In the genomic region with DNA sequence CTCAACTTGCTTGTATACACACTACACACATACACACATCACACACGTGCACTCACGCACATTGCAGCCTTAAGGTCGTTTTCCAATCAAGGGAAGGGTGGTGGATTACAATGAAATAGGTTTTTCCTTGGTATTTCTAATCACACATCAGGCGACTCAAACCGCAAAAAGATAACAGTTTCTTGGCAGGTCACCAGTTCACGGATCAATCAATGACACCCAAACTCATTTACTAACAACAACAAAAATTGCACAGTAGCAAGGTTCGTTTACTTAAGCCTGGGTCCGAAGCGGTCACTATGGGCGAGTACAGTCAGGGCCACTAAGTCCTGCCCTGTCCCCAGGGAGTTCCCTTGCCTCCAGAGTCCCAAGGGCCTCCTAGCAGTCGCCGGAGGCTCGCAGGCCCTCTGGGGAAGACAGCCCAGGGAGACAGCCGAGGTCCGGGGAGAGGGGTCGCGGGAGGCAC, we compare ENCODE assay signal across 8 mouse cellular contexts. TPM values are rescaled to one million over a fixed set of nuclear protein-coding genes. Genes with fewer than 3 reads are reported as not detected.
DNase-seq lines count a peak whose midpoint lies in the region; ATAC-seq and TF ChIP-seq lines count a peak whose summit lies in the region.

No protein-coding gene starts in this region.

- no peaks in the 10 kb centered on the region for H3K9me3 ChIP-seq in heart, embryonic 10.5 days
- H3K9me3 ChIP-seq in E14TG2a.4 (ENCODE audit: low read length): no peaks in the 10 kb centered on the region
- H3K9me3 ChIP-seq in forebrain, embryonic 15.5 days: no peaks in the 10 kb centered on the region

- peak overlapping the region; percentile 76 for H3K4me2 ChIP-seq in forebrain, embryonic 15.5 days (replicated peaks)

- peak overlapping the region; percentile 73 for H3K9ac ChIP-seq in forebrain, embryonic 15.5 days (replicated peaks)

- peak overlapping the region; percentile 96 for H3K27ac ChIP-seq in heart, embryonic 10.5 days
- H3K27ac ChIP-seq in forebrain, embryonic 15.5 days (replicated peaks): 0 out of 2 replicates have a peak overlapping the region, but pooled peaks have one; percentile 35
- H3K27ac ChIP-seq in macrophage: peak overlapping the region; percentile 70

- peaks cover 34% of the 10 kb centered on the region for H3K4me1 ChIP-seq in heart, embryonic 10.5 days
- H3K4me1 ChIP-seq in E14TG2a.4 (replicated peaks; ENCODE audit: low read depth, low read length): peaks cover 70% of the 10 kb centered on the region
- H3K4me1 ChIP-seq in forebrain, embryonic 15.5 days: peaks cover 17% of the 10 kb centered on the region

- peak overlapping the region; percentile 75 for H3K4me3 ChIP-seq in heart, embryonic 10.5 days
- H3K4me3 ChIP-seq in E14TG2a.4 (replicated peaks; ENCODE audit: low read length) (peak overlapping the region; percentile 94), macrophage (ENCODE audit: inconsistent target) (peak overlapping the region; percentile 34)
- H3K4me3 ChIP-seq in forebrain, embryonic 15.5 days: peak overlapping the region; percentile 93

- WGBS in heart, embryonic 10.5 days: 2% methylated on average over 17 of the region's 17 CpGs
- 2% methylated on average over 17 of the region's 17 CpGs for WGBS in forebrain, embryonic 15.5 days
- 10% methylated on average over 17 of the region's 17 CpGs for WGBS in macrophage (ENCODE audit: missing documents)

- ATAC-seq in forebrain, embryonic 15.5 days (replicated peaks): peak; percentile 84

- peak; percentile 54 for DNase-seq in heart, embryonic 10.5 days (ENCODE audit: low spot score)
- DNase-seq in heart, adult 9 months (ENCODE audit: low spot score in 2 of 2): no peak
- DNase-seq in urinary bladder, adult 18-20 months (ENCODE audit: low spot score in 2 of 2): no peak
- no peak for DNase-seq in adipocyte (ENCODE audit: low spot score)
- no peak for DNase-seq in spleen, adult 18-20 months

- peaks cover 54% of the 10 kb centered on the region for H3K79me2 ChIP-seq in macrophage (ENCODE audit: inconsistent target)

- TF ChIP-seq CTCF in E14TG2a.4 (conservative IDR thresholded peaks at IDR 0.05; ENCODE audit: low read length): no peak

- H3K27me3 ChIP-seq in heart, embryonic 10.5 days (ENCODE audit: insufficient read depth, poor library complexity, severe bottlenecking): no peaks in the 10 kb centered on the region
- H3K27me3 ChIP-seq in E14TG2a.4 (ENCODE audit: insufficient read depth, low read length): no peaks in the 10 kb centered on the region
- no peaks in the 10 kb centered on the region for H3K27me3 ChIP-seq in forebrain, embryonic 15.5 days

- H3K36me3 ChIP-seq in heart, embryonic 10.5 days: no peaks in the 10 kb centered on the region
- H3K36me3 ChIP-seq in E14TG2a.4 (ENCODE audit: insufficient read depth, low read length) (peaks cover 17% of the 10 kb centered on the region), macrophage (ENCODE audit: inconsistent target) (no peaks in the 10 kb centered on the region)
- no peaks in the 10 kb centered on the region for H3K36me3 ChIP-seq in forebrain, embryonic 15.5 days

RNA-seq across cellular contexts. Expression of gene Il6st, which starts 0.5 kb away (rescaled TPM):
- polyA plus RNA-seq in heart, embryonic 10.5 days (2016; fragmentation: Nextera tagmentation; extraction: Ambion mirVana): 32.3 and 55.6 TPM in 2 replicates
- polyA plus RNA-seq in forebrain, embryonic 15.5 days (2015; fragmentation: Nextera tagmentation; extraction: Ambion mirVana): 11.3 and 15.1 TPM in 2 replicates
- 100 to 1,000 TPM in 14 of 26 experiments, 10 to 100 TPM in 12; 29.1 to 243 (median 108) TPM for total RNA-seq in macrophage (2018; cell fraction: chromatin; rRNA removed)
- 100 to 1,000 TPM in 6 of 26 experiments, 10 to 100 TPM in 20; 31.2 to 143 (median 63.6) TPM for total RNA-seq in macrophage (2018; cell fraction: cytosol; rRNA removed)
- total RNA-seq in macrophage (2018; cell fraction: nucleus; rRNA removed): 100 to 1,000 TPM in 17 of 26 experiments, 10 to 100 TPM in 9; 64.8 to 221 (median 131) TPM
- 46.9 to 79.6 TPM (median 56.2 TPM) in 3 replicates for polyA plus RNA-seq in macrophage (2018)

Comparison
In these comparisons a context has a peak if more than half of its experiments do, and no peak if none do; other contexts are left out.
1. H3K27ac ChIP-seq: peak in every context shown above with its lines; median percentile 96 in heart, embryonic 10.5 days; 70 in macrophage; 35 in forebrain, embryonic 15.5 days.
2. H3K4me3 ChIP-seq: peak in every context shown above with its lines; median percentile 94 in E14TG2a.4; 93 in forebrain, embryonic 15.5 days; 75 in heart, embryonic 10.5 days; 34 in macrophage.